Mouse (Mus musculus) hindbrain, postnatal 0 days (tissue): ENCODE data around the gene Ttc24. TPM values are rescaled to one million over a fixed set of nuclear protein-coding genes. Genes with fewer than 3 reads are reported as not detected.
A peak's percentile ranks its signal among the peaks of the same experiment; 100 is the strongest.

Experiments
- ATAC-seq: fragments of 200-750 bp; cut with Nextera tagmentation; 2 replicates; pipeline ENCODE4 v1.8.0; 2017; ENCODE audit warnings: mild to moderate bottlenecking, moderate TSS enrichment, moderate library complexity
- DNase-seq: peaks from one replicate; pipeline ENCODE4 v3.0.0-alpha.2; 2015; ENCODE audit warnings: low spot score
- H3K27ac ChIP-seq: fragments of 300-500 bp; sonication (generic); 2 replicates; pipeline ENCODE4 v1.5.1; 2014; ENCODE audit warnings: mild to moderate bottlenecking
- H3K27me3 ChIP-seq: fragments of 300-500 bp; sonication (generic); 2 replicates; pipeline ENCODE4 v1.6.1; 2014; ENCODE audit warnings: low read length, mixed read lengths; ENCODE audit not compliant: insufficient read depth
- H3K36me3 ChIP-seq: fragments of 300-500 bp; sonication (generic); 2 replicates; pipeline ENCODE4 v1.6.1; 2014; ENCODE audit warnings: low read length, mixed read lengths; ENCODE audit not compliant: insufficient read depth
- H3K4me1 ChIP-seq: fragments of 300-500 bp; sonication (generic); 2 replicates; pipeline ENCODE4 v1.6.1; 2014; ENCODE audit warnings: antibody characterized with exemption, low read length, mixed read lengths; ENCODE audit not compliant: insufficient read depth
- H3K4me2 ChIP-seq: fragments of 300-500 bp; sonication (generic); 2 replicates; pipeline ENCODE4 v1.6.1; 2014; ENCODE audit warnings: low read depth, mild to moderate bottlenecking, low read length, moderate library complexity, mixed read lengths
- H3K4me3 ChIP-seq: fragments of 300-500 bp; sonication (generic); 2 replicates; pipeline ENCODE4 v1.5.1; 2014; ENCODE audit warnings: low read length
- H3K9ac ChIP-seq: fragments of 300-500 bp; sonication (generic); replicated peaks from 2 replicates; pipeline ENCODE4 v1.6.1; 2014; ENCODE audit warnings: mild to moderate bottlenecking, low read length, moderate library complexity, mixed read lengths
- H3K9me3 ChIP-seq: fragments of 300-500 bp; sonication (generic); 2 replicates; pipeline ENCODE4 v1.6.1; 2016; ENCODE audit warnings: low read length, mixed read lengths
- CTCF ChIP-seq: IDR thresholded peaks from 2 replicates; pipeline ENCODE4 v1.5.1; 2016; ENCODE audit warnings: antibody characterized with exemption, control low read depth, low read depth
- WGBS: fragments of 180-500 bp; shearing (Covaris S2); extraction: QIAGEN DNeasy Blood & Tissue Kit; methylation state at CpG from one replicate; pipeline ENCODE4 v1.1.7; 2014; 5-methylcytosine and 5-hydroxymethylcytosine counted together
- polyA plus RNA-seq: library from polyadenylated mRNA; unstranded; fragments of >200 nt; fragmentation: Nextera tagmentation; extraction: Ambion mirVana; gene quantifications from 2 replicates; pipeline ENCODE4 v1.2.1, GENCODE M21; 2015
- total RNA-seq: library from RNA; depleted of rRNA; stranded (reverse); fragments of >200 nt; gene quantifications from 2 replicates; pipeline ENCODE4 v1.2.3, GENCODE M21; 2014

Ttc24 gene
- total and polyA plus RNA-seq, 2 experiments from 2014 or later = not detected

- WGBS = 4% methylated on average over 13 of the region's 13 CpGs
- peak overlapping the region; percentile 86 for H3K4me2 ChIP-seq
- H3K27ac ChIP-seq = no peak overlapping the region
- H3K4me3 ChIP-seq = peak overlapping the region; percentile 49
- DNase-seq (no peak), ATAC-seq (no peak)
- H3K9me3 ChIP-seq = no peaks in the 10 kb centered on the region
- no peak overlapping the region; the same call in 1 of the 2 replicates for H3K9ac ChIP-seq
- no peaks in the 10 kb centered on the region for H3K4me1 ChIP-seq
- no peaks in the 10 kb centered on the region for H3K36me3 ChIP-seq
- no peak for TF ChIP-seq CTCF
- no peaks in the 10 kb centered on the region for H3K27me3 ChIP-seq
Observed at GRCm38 (mm10) chr3:88082224-88082618, 4.1 kb upstream of the Ttc24 start.

GRCm38 (mm10) chr3:88081345-88082223 lies 3.5 kb upstream of the Ttc24 start, which contains the start of gene Iqgap3:
Gene Iqgap3 (plus strand): TSS chr3:88081971.
- peak; percentile 26; the same call in 1 of the 2 replicates for TF ChIP-seq CTCF
- Histone ChIP-seq H3K9ac (peak within 1 kb of the TSS; percentile 9; the same call in 1 of the 2 replicates), H3K4me3 (peak within 1 kb of the TSS; percentile 49), H3K27me3 (no peaks in the 10 kb centered on the region), H3K4me1 (no peaks in the 10 kb centered on the region), H3K9me3 (no peaks in the 10 kb centered on the region), H3K4me2 (peak within 1 kb of the TSS; percentile 86), H3K36me3 (no peaks in the 10 kb centered on the region), H3K27ac (peak within 1 kb of the TSS; percentile 46; the same call in 1 of the 2 replicates)
- 19% methylated on average over 33 of the region's 33 CpGs for WGBS
- peak; percentile 97 for DNase-seq
- peak; percentile 92 for ATAC-seq

- Histone ChIP-seq H3K36me3 (no peaks in the 10 kb centered on the region), H3K27me3 (no peaks in the 10 kb centered on the region), H3K9me3 (no peaks in the 10 kb centered on the region), H3K4me1 (no peaks in the 10 kb centered on the region), H3K27ac (no peak overlapping the region), H3K4me2 (no peak overlapping the region), H3K4me3 (no peak overlapping the region), H3K9ac (no peak overlapping the region)
- TF ChIP-seq CTCF = no peak
- ATAC-seq (no peak), DNase-seq (no peak)
- 41% methylated on average over 8 of the region's 8 CpGs for WGBS
Observed at GRCm38 (mm10) chr3:88077441-88077840, 663 bp downstream of the Ttc24 start.

GRCm38 (mm10) chr3:88074766-88075165 lies 3.3 kb downstream of the Ttc24 start:
- Histone ChIP-seq H3K27me3 (no peaks in the 10 kb centered on the region), H3K9me3 (no peaks in the 10 kb centered on the region), H3K27ac (no peak overlapping the region), H3K36me3 (no peaks in the 10 kb centered on the region), H3K4me2 (no peak overlapping the region), H3K4me3 (no peak overlapping the region), H3K4me1 (no peaks in the 10 kb centered on the region), H3K9ac (no peak overlapping the region)
- 86% methylated on average over 8 of the region's 8 CpGs for WGBS
- ATAC-seq (no peak), DNase-seq (no peak)
- no peak for TF ChIP-seq CTCF

- no peak overlapping the region for H3K4me3 ChIP-seq
- H3K27ac ChIP-seq = no peak overlapping the region
- H3K36me3 ChIP-seq = no peaks in the 10 kb centered on the region
- H3K4me2 ChIP-seq = no peak overlapping the region
- no peak overlapping the region for H3K9ac ChIP-seq
- no peak for DNase-seq
- WGBS = 54% methylated on average over 2 of the region's 2 CpGs
- H3K27me3 ChIP-seq = no peaks in the 10 kb centered on the region
- H3K9me3 ChIP-seq = no peaks in the 10 kb centered on the region
- no peak for ATAC-seq
- H3K4me1 ChIP-seq = no peaks in the 10 kb centered on the region
- no peak for TF ChIP-seq CTCF
Observed at GRCm38 (mm10) chr3:88074351-88074750, 3.8 kb downstream of the Ttc24 start.

GRCm38 (mm10) chr3:88073631-88074030 lies 4.5 kb downstream of the Ttc24 start:
- DNase-seq = no peak
- Histone ChIP-seq H3K36me3 (no peaks in the 10 kb centered on the region), H3K9me3 (no peaks in the 10 kb centered on the region), H3K4me2 (no peak overlapping the region), H3K27me3 (no peaks in the 10 kb centered on the region), H3K9ac (no peak overlapping the region), H3K27ac (no peak overlapping the region), H3K4me3 (no peak overlapping the region), H3K4me1 (no peaks in the 10 kb centered on the region)
- WGBS = 56% methylated on average over 2 of the region's 2 CpGs
- no peak for TF ChIP-seq CTCF
- ATAC-seq = no peak

- peak; percentile 94 for TF ChIP-seq CTCF
- 1% methylated on average over 5 of the region's 5 CpGs for WGBS
- H3K4me3 ChIP-seq = no peak overlapping the region
Observed at GRCm38 (mm10) chr3:88071783-88072182, 6.3 kb downstream of the Ttc24 start.

More at GRCm38 (mm10) chr3:88071783-88072182, 6.3 kb downstream of the Ttc24 start:
- DNase-seq (peak; percentile 87), ATAC-seq (peak; percentile 79)
- H3K4me1 ChIP-seq = no peaks in the 10 kb centered on the region
- no peaks in the 10 kb centered on the region for H3K9me3 ChIP-seq
- H3K4me2 ChIP-seq = no peak overlapping the region
- H3K36me3 ChIP-seq = no peaks in the 10 kb centered on the region
- no peaks in the 10 kb centered on the region for H3K27me3 ChIP-seq
- H3K27ac ChIP-seq = no peak overlapping the region
- no peak overlapping the region for H3K9ac ChIP-seq
